Comparison of ENCODE assay signal across 8 mouse cellular contexts in the genomic region with DNA sequence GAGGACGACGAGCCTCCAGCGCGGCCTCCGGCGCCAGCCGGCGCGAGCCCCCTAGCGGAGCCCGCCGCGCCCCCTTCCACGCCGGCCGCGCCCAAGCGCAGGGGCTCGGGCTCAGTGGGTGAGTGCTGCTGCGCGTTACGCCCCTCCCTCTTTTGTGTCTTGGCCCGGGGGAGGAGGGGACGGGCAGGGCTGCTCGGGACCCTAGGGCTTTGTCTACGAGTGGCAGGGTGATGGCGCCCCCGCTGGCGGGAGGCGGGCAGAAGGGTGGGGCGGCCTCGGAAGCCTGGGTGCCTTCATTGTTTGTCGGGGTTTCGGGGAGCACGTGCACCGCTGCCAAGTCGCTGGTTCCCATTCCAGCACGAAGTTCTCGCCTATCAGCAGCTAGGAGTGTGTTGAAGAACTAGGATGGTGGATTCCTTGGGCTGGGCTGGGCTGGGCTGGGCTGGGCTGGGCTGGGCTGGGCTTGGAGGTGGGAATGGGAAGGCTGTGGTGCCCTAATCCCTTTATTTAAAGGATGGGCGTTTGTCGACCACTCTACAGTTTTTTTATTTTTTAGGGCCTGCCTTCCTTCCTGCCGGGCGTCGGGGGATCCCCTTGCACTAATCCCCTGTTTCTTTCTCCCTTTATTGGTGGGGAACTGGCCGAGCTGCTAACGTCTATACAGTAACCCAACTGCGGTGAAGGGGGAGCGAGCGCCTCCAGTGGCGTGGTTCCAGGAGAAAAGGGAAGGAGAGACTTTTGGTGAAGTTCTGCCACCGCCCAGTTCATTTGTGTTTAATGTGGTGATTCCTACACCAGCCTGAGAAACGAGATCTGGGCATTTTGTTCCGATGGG. TPM values are rescaled to one million over a fixed set of nuclear protein-coding genes. Genes with fewer than 3 reads are reported as not detected.
A peak's percentile ranks its signal among the peaks of the same experiment; 100 is the strongest.
DNase-seq lines count a peak whose midpoint lies in the region; ATAC-seq and TF ChIP-seq lines count a peak whose summit lies in the region.

No protein-coding gene starts in this region.

- TF ChIP-seq EP300 in lung, postnatal 0 days (IDR thresholded peaks at IDR 0.05) = no peak

- WGBS in hindbrain, embryonic 11.5 days = under 1% methylated on average over 48 of the region's 53 CpGs
- under 1% methylated on average over 48 of the region's 53 CpGs for WGBS in lung, postnatal 0 days

- peak overlapping the region; percentile 97 for H3K9ac ChIP-seq in hindbrain, embryonic 11.5 days (ENCODE audit: low read depth, low read length)
- H3K9ac ChIP-seq in lung, postnatal 0 days (replicated peaks; ENCODE audit: low read depth) = peak overlapping the region; percentile 87

- peak; percentile 95 for DNase-seq in Muller cell, postnatal 12 days (ENCODE audit: inconsistent ontology term)
- DNase-seq in cerebellum, adult 9-10 months = peak; percentile 84
- DNase-seq in frontal cortex, adult 2 months (ENCODE audit: extremely low spot score in 1 of 2, low spot score in 1 of 2) = peak; percentile 66 to 86
- DNase-seq in hindbrain, embryonic 11.5 days (ENCODE audit: low spot score) = peak; percentile 91
- DNase-seq in layer of hippocampus, postnatal 10 days (ENCODE audit: low spot score in 2 of 2) = peak; percentile 91 to 94
- DNase-seq in lung, postnatal 0 days (ENCODE audit: low spot score) = peak; percentile 93
- peak; percentile 77 for DNase-seq in ovary, postnatal 10 days (ENCODE audit: low spot score)
- peak; percentile 96 for DNase-seq in thymus, postnatal 0 days (ENCODE audit: low spot score)

- peak overlapping the region; percentile 98 for H3K4me3 ChIP-seq in hindbrain, embryonic 11.5 days (ENCODE audit: low read depth, low read length)
- peak overlapping the region; percentile 98 for H3K4me3 ChIP-seq in lung, postnatal 0 days (ENCODE audit: low read depth, low read length)

- H3K4me2 ChIP-seq in hindbrain, embryonic 11.5 days (replicated peaks; ENCODE audit: low read depth, low read length) = peak overlapping the region; percentile 45
- peak overlapping the region; percentile 65 for H3K4me2 ChIP-seq in lung, postnatal 0 days (replicated peaks; ENCODE audit: low read depth, low read length)

- H3K36me3 ChIP-seq in hindbrain, embryonic 11.5 days (ENCODE audit: control insufficient read depth, insufficient read depth, low read length) = no peaks in the 10 kb centered on the region
- H3K36me3 ChIP-seq in lung, postnatal 0 days (ENCODE audit: insufficient read depth, low read length) = no peaks in the 10 kb centered on the region

- TF ChIP-seq CTCF in lung, postnatal 0 days (IDR thresholded peaks at IDR 0.05) = peak; percentile 79

- no peaks in the 10 kb centered on the region for H3K27me3 ChIP-seq in hindbrain, embryonic 11.5 days (ENCODE audit: control insufficient read depth, insufficient read depth, low read length)
- H3K27me3 ChIP-seq in lung, postnatal 0 days (replicated peaks; ENCODE audit: insufficient read depth, low read length) = no peaks in the 10 kb centered on the region

- ATAC-seq in hindbrain, embryonic 11.5 days (ENCODE audit: low FRiP score) = peak; percentile 94
- ATAC-seq in lung, postnatal 0 days = peak; percentile 68

- H3K9me3 ChIP-seq in hindbrain, embryonic 11.5 days (ENCODE audit: control insufficient read depth, low read length) = no peaks in the 10 kb centered on the region
- no peaks in the 10 kb centered on the region for H3K9me3 ChIP-seq in lung, postnatal 0 days (ENCODE audit: low read length)

- H3K27ac ChIP-seq in hindbrain, embryonic 11.5 days (ENCODE audit: low read depth, low read length) = peak overlapping the region; percentile 97
- H3K27ac ChIP-seq in lung, postnatal 0 days (ENCODE audit: low read length) = peak overlapping the region; percentile 97

- H3K4me1 ChIP-seq in hindbrain, embryonic 11.5 days (replicated peaks; ENCODE audit: control insufficient read depth, insufficient read depth, low read length) = no peaks in the 10 kb centered on the region
- H3K4me1 ChIP-seq in lung, postnatal 0 days (ENCODE audit: insufficient read depth, low read depth, low read length) = no peaks in the 10 kb centered on the region

RNA-seq across cellular contexts. Expression of a gene that starts 1.0 kb away (rescaled TPM):
- 587 and 624 TPM in 2 replicates for polyA plus RNA-seq in frontal cortex, adult 2 months (2012; rRNA removed)
- polyA plus RNA-seq in hindbrain, embryonic 11.5 days (2014; fragmentation: Nextera tagmentation; extraction: Ambion mirVana) = 73.7 and 83.9 TPM in 2 replicates
- total RNA-seq in layer of hippocampus, postnatal 10 days (2021) = 100 to 1,000 TPM; 504 to 510 TPM
- polyA plus RNA-seq in lung, postnatal 0 days (2015; fragmentation: Nextera tagmentation; extraction: Ambion mirVana) = 57.6 and 67.9 TPM in 2 replicates
- 34.9 and 47.1 TPM in 2 replicates for polyA plus RNA-seq in thymus, postnatal 0 days (2015; fragmentation: Nextera tagmentation; extraction: Ambion mirVana)

Comparison
In these comparisons a context has a peak if more than half of its experiments do, and no peak if none do; other contexts are left out.
1. Peak in every context shown above with its lines: DNase-seq, ATAC-seq, H3K4me3 ChIP-seq and H3K27ac ChIP-seq.